Mouse (Mus musculus): Measurements from ENCODE around the gene Smtnl1. TPM values are rescaled to one million over a fixed set of nuclear protein-coding genes. Genes with fewer than 3 reads are reported as not detected.

The Smtnl1 gene
- polyA plus RNA-seq, 1 experiment from 2014 or later: not detected

GRCm38 (mm10) chr2:84790418-84790817 is 32.0 kb downstream of the Smtnl1 start:
- Histone ChIP-seq H3K27ac (ENCODE audit: low read depth, low read length) (no peak overlapping the region), H3K4me2 (replicated peaks; ENCODE audit: low read depth, low read length) (no peak overlapping the region), H3K4me1 (replicated peaks; ENCODE audit: control insufficient read depth, insufficient read depth, low read length) (no peaks in the 10 kb centered on the region), H3K9ac (ENCODE audit: low read depth, low read length) (no peak overlapping the region), H3K36me3 (ENCODE audit: control insufficient read depth, insufficient read depth, low read length) (no peaks in the 10 kb centered on the region), H3K9me3 (ENCODE audit: control insufficient read depth, low read length) (no peaks in the 10 kb centered on the region), H3K4me3 (ENCODE audit: low read depth, low read length) (no peak overlapping the region), H3K27me3 (ENCODE audit: control insufficient read depth, insufficient read depth, low read length) (no peaks in the 10 kb centered on the region)
- DNase-seq (ENCODE audit: low spot score): no peak
- no peak for ATAC-seq (ENCODE audit: low FRiP score)
- WGBS: 67% methylated on average over 9 of the region's 9 CpGs

GRCm38 (mm10) chr2:84788316-84788715 is 34.1 kb downstream of the Smtnl1 start:
- DNase-seq (ENCODE audit: low spot score): no peak
- H3K27me3 ChIP-seq (ENCODE audit: control insufficient read depth, insufficient read depth, low read length): no peaks in the 10 kb centered on the region
- no peak overlapping the region for H3K27ac ChIP-seq (ENCODE audit: low read depth, low read length)
- no peaks in the 10 kb centered on the region for H3K9me3 ChIP-seq (ENCODE audit: control insufficient read depth, low read length)
- no peak overlapping the region for H3K4me3 ChIP-seq (ENCODE audit: low read depth, low read length)
- no peaks in the 10 kb centered on the region for H3K36me3 ChIP-seq (ENCODE audit: control insufficient read depth, insufficient read depth, low read length)
- ATAC-seq (ENCODE audit: low FRiP score): no peak
- H3K4me2 ChIP-seq (replicated peaks; ENCODE audit: low read depth, low read length): no peak overlapping the region
- WGBS: 76% methylated on average over 3 of the region's 3 CpGs
- no peak overlapping the region for H3K9ac ChIP-seq (ENCODE audit: low read depth, low read length)
- H3K4me1 ChIP-seq (replicated peaks; ENCODE audit: control insufficient read depth, insufficient read depth, low read length): no peaks in the 10 kb centered on the region

- Histone ChIP-seq H3K9me3 (ENCODE audit: control insufficient read depth, low read length) (no peaks in the 10 kb centered on the region), H3K4me3 (ENCODE audit: low read depth, low read length) (no peak overlapping the region), H3K9ac (ENCODE audit: low read depth, low read length) (no peak overlapping the region), H3K27ac (ENCODE audit: low read depth, low read length) (no peak overlapping the region), H3K4me2 (replicated peaks; ENCODE audit: low read depth, low read length) (no peak overlapping the region), H3K36me3 (ENCODE audit: control insufficient read depth, insufficient read depth, low read length) (no peaks in the 10 kb centered on the region), H3K27me3 (ENCODE audit: control insufficient read depth, insufficient read depth, low read length) (no peaks in the 10 kb centered on the region), H3K4me1 (replicated peaks; ENCODE audit: control insufficient read depth, insufficient read depth, low read length) (no peaks in the 10 kb centered on the region)
- DNase-seq (ENCODE audit: low spot score) (no peak), ATAC-seq (ENCODE audit: low FRiP score) (no peak)
- 88% methylated on average over 3 of the region's 3 CpGs for WGBS
These were observed 38.4 kb downstream of the Smtnl1 start for GRCm38 (mm10) chr2:84783840-84784566.

- 100% methylated on average over 1 of the region's 1 CpGs for WGBS
- ATAC-seq (ENCODE audit: low FRiP score) (no peak), DNase-seq (ENCODE audit: low spot score) (no peak)
- Histone ChIP-seq H3K27me3 (ENCODE audit: control insufficient read depth, insufficient read depth, low read length) (no peaks in the 10 kb centered on the region), H3K27ac (ENCODE audit: low read depth, low read length) (no peak overlapping the region), H3K4me1 (replicated peaks; ENCODE audit: control insufficient read depth, insufficient read depth, low read length) (no peaks in the 10 kb centered on the region), H3K9ac (ENCODE audit: low read depth, low read length) (no peak overlapping the region), H3K4me3 (ENCODE audit: low read depth, low read length) (no peak overlapping the region), H3K36me3 (ENCODE audit: control insufficient read depth, insufficient read depth, low read length) (no peaks in the 10 kb centered on the region), H3K4me2 (replicated peaks; ENCODE audit: low read depth, low read length) (no peak overlapping the region), H3K9me3 (ENCODE audit: control insufficient read depth, low read length) (no peaks in the 10 kb centered on the region)
These were observed 39.1 kb downstream of the Smtnl1 start for GRCm38 (mm10) chr2:84783315-84783714.

- Histone ChIP-seq H3K9ac (ENCODE audit: low read depth, low read length) (no peak overlapping the region), H3K4me3 (ENCODE audit: low read depth, low read length) (no peak overlapping the region), H3K36me3 (ENCODE audit: control insufficient read depth, insufficient read depth, low read length) (no peaks in the 10 kb centered on the region), H3K9me3 (ENCODE audit: control insufficient read depth, low read length) (no peaks in the 10 kb centered on the region), H3K27me3 (ENCODE audit: control insufficient read depth, insufficient read depth, low read length) (no peaks in the 10 kb centered on the region), H3K4me2 (replicated peaks; ENCODE audit: low read depth, low read length) (no peak overlapping the region), H3K27ac (ENCODE audit: low read depth, low read length) (no peak overlapping the region), H3K4me1 (replicated peaks; ENCODE audit: control insufficient read depth, insufficient read depth, low read length) (0 out of 2 replicates have a peak, but pooled peaks cover 3% of the 10 kb centered on the region)
- 58% methylated on average over 6 of the region's 6 CpGs for WGBS
- ATAC-seq (ENCODE audit: low FRiP score) (no peak), DNase-seq (ENCODE audit: low spot score) (no peak)
These were observed 43.2 kb downstream of the Smtnl1 start for GRCm38 (mm10) chr2:84779210-84779609.

- Histone ChIP-seq H3K27me3 (ENCODE audit: control insufficient read depth, insufficient read depth, low read length) (no peaks in the 10 kb centered on the region), H3K4me3 (ENCODE audit: low read depth, low read length) (no peak overlapping the region), H3K9ac (ENCODE audit: low read depth, low read length) (no peak overlapping the region), H3K36me3 (ENCODE audit: control insufficient read depth, insufficient read depth, low read length) (no peaks in the 10 kb centered on the region), H3K27ac (ENCODE audit: low read depth, low read length) (no peak overlapping the region), H3K4me1 (replicated peaks; ENCODE audit: control insufficient read depth, insufficient read depth, low read length) (0 out of 2 replicates have a peak, but pooled peaks cover 3% of the 10 kb centered on the region), H3K4me2 (replicated peaks; ENCODE audit: low read depth, low read length) (no peak overlapping the region), H3K9me3 (ENCODE audit: control insufficient read depth, low read length) (no peaks in the 10 kb centered on the region)
- WGBS: 72% methylated on average over 3 of the region's 3 CpGs
- no peak for ATAC-seq (ENCODE audit: low FRiP score)
- no peak for DNase-seq (ENCODE audit: low spot score)
These were observed 44.7 kb downstream of the Smtnl1 start for GRCm38 (mm10) chr2:84777706-84778105.

GRCm38 (mm10) chr2:84775665-84776064 is 46.8 kb downstream of the Smtnl1 start:
- ATAC-seq (ENCODE audit: low FRiP score) (no peak), DNase-seq (ENCODE audit: low spot score) (no peak)
- H3K9ac ChIP-seq (ENCODE audit: low read depth, low read length): no peak overlapping the region
- WGBS: 75% methylated on average over 6 of the region's 6 CpGs
- H3K4me3 ChIP-seq (ENCODE audit: low read depth, low read length): no peak overlapping the region
- peak overlapping the region; percentile 84 for H3K27ac ChIP-seq (ENCODE audit: low read depth, low read length)
- H3K4me2 ChIP-seq (replicated peaks; ENCODE audit: low read depth, low read length): no peak overlapping the region
- no peaks in the 10 kb centered on the region for H3K36me3 ChIP-seq (ENCODE audit: control insufficient read depth, insufficient read depth, low read length)
- H3K4me1 ChIP-seq (replicated peaks; ENCODE audit: control insufficient read depth, insufficient read depth, low read length): 0 out of 2 replicates have a peak, but pooled peaks cover 3% of the 10 kb centered on the region
- H3K27me3 ChIP-seq (ENCODE audit: control insufficient read depth, insufficient read depth, low read length): no peaks in the 10 kb centered on the region
- H3K9me3 ChIP-seq (ENCODE audit: control insufficient read depth, low read length): no peaks in the 10 kb centered on the region

- H3K36me3 ChIP-seq (ENCODE audit: control insufficient read depth, insufficient read depth, low read length): no peaks in the 10 kb centered on the region
- H3K27ac ChIP-seq (ENCODE audit: low read depth, low read length): peak within 1 kb of the TSS; percentile 84
- DNase-seq (ENCODE audit: low spot score): peak; percentile 38
- peak within 1 kb of the TSS; percentile 50 for H3K9ac ChIP-seq (ENCODE audit: low read depth, low read length)
- peak within 1 kb of the TSS; percentile 42 for H3K4me2 ChIP-seq (replicated peaks; ENCODE audit: low read depth, low read length)
- no peaks in the 10 kb centered on the region for H3K9me3 ChIP-seq (ENCODE audit: control insufficient read depth, low read length)
- H3K4me3 ChIP-seq (ENCODE audit: low read depth, low read length): peak within 1 kb of the TSS; percentile 24
- WGBS: 52% methylated on average over 9 of the region's 9 CpGs
- ATAC-seq (ENCODE audit: low FRiP score): peak; percentile 60
- 0 out of 2 replicates have a peak, but pooled peaks cover 3% of the 10 kb centered on the region for H3K4me1 ChIP-seq (replicated peaks; ENCODE audit: control insufficient read depth, insufficient read depth, low read length)
- H3K27me3 ChIP-seq (ENCODE audit: control insufficient read depth, insufficient read depth, low read length): no peaks in the 10 kb centered on the region
These were observed 47.2 kb downstream of the Smtnl1 start, which contains the start of gene Serping1 for GRCm38 (mm10) chr2:84775241-84775640. Gene Serping1 (minus strand): TSS chr2:84775444.

GRCm38 (mm10) chr2:84774751-84775150 is 47.7 kb downstream of the Smtnl1 start:
- H3K4me1 ChIP-seq (replicated peaks; ENCODE audit: control insufficient read depth, insufficient read depth, low read length): 0 out of 2 replicates have a peak, but pooled peaks cover 3% of the 10 kb centered on the region
- H3K27ac ChIP-seq (ENCODE audit: low read depth, low read length): peak overlapping the region; percentile 84
- no peaks in the 10 kb centered on the region for H3K36me3 ChIP-seq (ENCODE audit: control insufficient read depth, insufficient read depth, low read length)
- peak overlapping the region; percentile 24 for H3K4me3 ChIP-seq (ENCODE audit: low read depth, low read length)
- peak overlapping the region; percentile 50 for H3K9ac ChIP-seq (ENCODE audit: low read depth, low read length)
- peak overlapping the region; percentile 42 for H3K4me2 ChIP-seq (replicated peaks; ENCODE audit: low read depth, low read length)
- DNase-seq (ENCODE audit: low spot score) (peak; percentile 82), ATAC-seq (ENCODE audit: low FRiP score) (peak; percentile 97)
- H3K27me3 ChIP-seq (ENCODE audit: control insufficient read depth, insufficient read depth, low read length): no peaks in the 10 kb centered on the region
- WGBS: 0% methylated on average over 14 of the region's 15 CpGs
- H3K9me3 ChIP-seq (ENCODE audit: control insufficient read depth, low read length): no peaks in the 10 kb centered on the region

All from hindbrain, embryonic 11.5 days (tissue).